Mouse (Mus musculus) monocyte, adult 5-6 weeks (primary cell): ENCODE measurements around the gene Sar1b. TPM values are rescaled to one million over a fixed set of nuclear protein-coding genes. Genes with fewer than 3 reads are reported as not detected.

Experiments
- ATAC-seq: fragments of 153-309, 156-312 bp; replicated peaks from 2 replicates; pipeline ENCODE4 v1.8.0; 2017; ENCODE audit warnings: mild to moderate bottlenecking; ENCODE audit not compliant: low TSS enrichment, insufficient number of reproducible peaks, severe bottlenecking, poor library complexity, low FRiP score
- total RNA-seq: library from RNA; stranded (forward); fragments of 200-1000, 200-491, 200-594 nt; gene quantifications from 3 replicates; pipeline ENCODE4 v1.2.3, GENCODE M21; 2017

Gene Sar1b
- total RNA-seq, 1 experiment from 2014 or later, result 64.1 TPM

- ATAC-seq, result 0 out of 2 replicates have a peak, but pooled peaks have one; percentile 18
These were observed 57.4 kb downstream of the Sar1b start for GRCm38 (mm10) chr11:51820861-51821260.

GRCm38 (mm10) chr11:51822736-51823135 is 59.2 kb downstream of the Sar1b start:
- ATAC-seq, result no peak

GRCm38 (mm10) chr11:51823271-51823670 is 59.8 kb downstream of the Sar1b start:
- no peak for ATAC-seq

- no peak for ATAC-seq
These were observed 60.7 kb downstream of the Sar1b start for GRCm38 (mm10) chr11:51823963-51824753.

GRCm38 (mm10) chr11:51824867-51825424 is 61.5 kb downstream of the Sar1b start:
- ATAC-seq, result no peak

GRCm38 (mm10) chr11:51831962-51832909 is 68.7 kb downstream of the Sar1b start:
- peak; percentile 40 for ATAC-seq

- no peak for ATAC-seq
These were observed 69.5 kb downstream of the Sar1b start for GRCm38 (mm10) chr11:51832992-51833391.

GRCm38 (mm10) chr11:51833393-51834066 is 70.0 kb downstream of the Sar1b start:
- no peak; the same call in 1 of the 2 replicates for ATAC-seq

GRCm38 (mm10) chr11:51834067-51834411 is 70.6 kb downstream of the Sar1b start:
- ATAC-seq, result no peak

GRCm38 (mm10) chr11:51835598-51835997 is 72.1 kb downstream of the Sar1b start:
- ATAC-seq, result no peak

- ATAC-seq, result no peak
These were observed 73.0 kb downstream of the Sar1b start for GRCm38 (mm10) chr11:51836506-51836905.

GRCm38 (mm10) chr11:51837164-51838153 is 74.0 kb downstream of the Sar1b start:
- ATAC-seq, result no peak

- ATAC-seq, result no peak
These were observed 75.6 kb downstream of the Sar1b start for GRCm38 (mm10) chr11:51839106-51839505.

GRCm38 (mm10) chr11:51839973-51840372 is 76.5 kb downstream of the Sar1b start:
- ATAC-seq, result no peak

- ATAC-seq, result no peak
These were observed 77.2 kb downstream of the Sar1b start for GRCm38 (mm10) chr11:51840657-51841056.

GRCm38 (mm10) chr11:51841149-51841548 is 77.7 kb downstream of the Sar1b start:
- ATAC-seq, result no peak
